ENCODE assay signal across 8 mouse cellular contexts in genomic region chr11:49103047-49103693, GRCm38 (mm10). TPM values are rescaled to one million over a fixed set of nuclear protein-coding genes. Genes with fewer than 3 reads are reported as not detected.
DNase-seq lines count a peak whose midpoint lies in the region; ATAC-seq and TF ChIP-seq lines count a peak whose summit lies in the region.

No protein-coding gene starts in this region.

- no peak overlapping the region for H3K9ac ChIP-seq in embryonic facial prominence, embryonic 11.5 days (replicated peaks; ENCODE audit: low read length)
- no peak overlapping the region for H3K9ac ChIP-seq in midbrain, embryonic 16.5 days (ENCODE audit: low read depth, low read length)

- WGBS in embryonic facial prominence, embryonic 11.5 days = 23% methylated on average over 8 of the region's 8 CpGs
- WGBS in kidney, adult 2 months = 12% methylated on average over 8 of the region's 8 CpGs
- WGBS in limb, embryonic 10.5 days = 18% methylated on average over 8 of the region's 8 CpGs
- 19% methylated on average over 8 of the region's 8 CpGs for WGBS in midbrain, embryonic 16.5 days

- no peak overlapping the region for H3K4me2 ChIP-seq in embryonic facial prominence, embryonic 11.5 days (ENCODE audit: low read depth, low read length)
- no peak overlapping the region for H3K4me2 ChIP-seq in midbrain, embryonic 16.5 days (ENCODE audit: low read length)

- peak; percentile 93 for DNase-seq in 3T3-L1 (ENCODE audit: low read depth, low spot score)
- peak; percentile 91 for DNase-seq in adrenal gland, postnatal 25 days
- DNase-seq in embryonic facial prominence, embryonic 11.5 days (ENCODE audit: low spot score) = peak; percentile 91
- DNase-seq in heart, adult 8-10 months (ENCODE audit: low spot score) = peak; percentile 91
- peak; percentile 91 for DNase-seq in kidney, adult 2 months
- DNase-seq in limb, embryonic 10.5 days (ENCODE audit: low spot score) = peak; percentile 92
- peak; percentile 86 to 96 for DNase-seq in spleen, postnatal 10 days (ENCODE audit: low spot score in 2 of 2)

- no peak overlapping the region for H3K4me3 ChIP-seq in embryonic facial prominence, embryonic 11.5 days (ENCODE audit: low read depth, low read length)
- H3K4me3 ChIP-seq in kidney, adult 2 months (ENCODE audit: insufficient read depth, low read depth, low read length) = no peak overlapping the region
- no peak overlapping the region for H3K4me3 ChIP-seq in limb, embryonic 10.5 days
- no peak overlapping the region for H3K4me3 ChIP-seq in midbrain, embryonic 16.5 days (ENCODE audit: low read depth, low read length)

- ATAC-seq in embryonic facial prominence, embryonic 11.5 days (replicated peaks; ENCODE audit: insufficient number of reproducible peaks, low FRiP score, low TSS enrichment, low read depth) = no peak; the same call in 1 of the 2 replicates
- peak; percentile 83 for ATAC-seq in midbrain, embryonic 16.5 days

- no peak for TF ChIP-seq POLR2A in kidney, adult 2 months (IDR thresholded peaks at IDR 0.05; ENCODE audit: low read depth, low read length)

- H3K27me3 ChIP-seq in embryonic facial prominence, embryonic 11.5 days (ENCODE audit: control insufficient read depth, insufficient read depth, low read length) = no peaks in the 10 kb centered on the region
- H3K27me3 ChIP-seq in kidney, adult 2 months (replicated peaks; ENCODE audit: control insufficient read depth, insufficient read depth, low read length) = no peaks in the 10 kb centered on the region
- no peaks in the 10 kb centered on the region for H3K27me3 ChIP-seq in limb, embryonic 10.5 days (ENCODE audit: low read depth, poor library complexity, severe bottlenecking)
- H3K27me3 ChIP-seq in midbrain, embryonic 16.5 days (ENCODE audit: control insufficient read depth, insufficient read depth, low read depth, low read length) = no peaks in the 10 kb centered on the region

- H3K4me1 ChIP-seq in embryonic facial prominence, embryonic 11.5 days (ENCODE audit: control insufficient read depth, insufficient read depth, low read length) = 0 out of 2 replicates have a peak, but pooled peaks cover 2% of the 10 kb centered on the region
- no peaks in the 10 kb centered on the region for H3K4me1 ChIP-seq in kidney, adult 2 months (ENCODE audit: control insufficient read depth, insufficient read depth, low read length)
- peaks cover 9% of the 10 kb centered on the region; the same call in 1 of the 2 replicates for H3K4me1 ChIP-seq in limb, embryonic 10.5 days
- H3K4me1 ChIP-seq in midbrain, embryonic 16.5 days (ENCODE audit: control insufficient read depth, insufficient read depth, low read length) = no peaks in the 10 kb centered on the region

- peak; percentile 90 for TF ChIP-seq CTCF in kidney, adult 2 months (conservative IDR thresholded peaks at IDR 0.05; ENCODE audit: insufficient read depth, insufficient read length, low read depth, low read length)

- no peaks in the 10 kb centered on the region for H3K36me3 ChIP-seq in embryonic facial prominence, embryonic 11.5 days (replicated peaks; ENCODE audit: control insufficient read depth, insufficient read depth, low read depth, low read length)
- no peaks in the 10 kb centered on the region for H3K36me3 ChIP-seq in kidney, adult 2 months (ENCODE audit: control insufficient read depth, insufficient read depth, low read length)
- no peaks in the 10 kb centered on the region for H3K36me3 ChIP-seq in limb, embryonic 10.5 days
- no peaks in the 10 kb centered on the region for H3K36me3 ChIP-seq in midbrain, embryonic 16.5 days (ENCODE audit: control insufficient read depth, insufficient read depth, low read length)

- H3K9me3 ChIP-seq in embryonic facial prominence, embryonic 11.5 days (replicated peaks; ENCODE audit: control insufficient read depth, low read length) = no peaks in the 10 kb centered on the region
- H3K9me3 ChIP-seq in limb, embryonic 10.5 days (replicated peaks) = no peaks in the 10 kb centered on the region
- no peaks in the 10 kb centered on the region for H3K9me3 ChIP-seq in midbrain, embryonic 16.5 days (replicated peaks; ENCODE audit: control insufficient read depth, low read length, poor library complexity, severe bottlenecking)

- no peak overlapping the region for H3K27ac ChIP-seq in embryonic facial prominence, embryonic 11.5 days (replicated peaks; ENCODE audit: low read depth, low read length)
- no peak overlapping the region for H3K27ac ChIP-seq in kidney, adult 2 months (ENCODE audit: insufficient read depth, low read depth, low read length)
- H3K27ac ChIP-seq in limb, embryonic 10.5 days = no peak overlapping the region
- no peak overlapping the region for H3K27ac ChIP-seq in midbrain, embryonic 16.5 days (ENCODE audit: low read length)

RNA-seq across cellular contexts. Expression of gene Olfr1396, which starts 11.5 kb away (rescaled TPM):
- 0.58 and 0.86 TPM in 2 replicates for total RNA-seq in adrenal gland, postnatal 25 days (2021)
- not detected in 2 replicates for polyA plus RNA-seq in embryonic facial prominence, embryonic 11.5 days (2014; fragmentation: Nextera tagmentation; extraction: Ambion mirVana)
- total RNA-seq in heart, adult 8-10 months (2022) = 1 to 10 TPM in 3 of 4 experiments, under 1 TPM in 1; 0.72 to 1.3 (median 1.1) TPM
- 2.7 and 4.1 TPM in 2 replicates for polyA plus RNA-seq in kidney, adult 2 months (2012; rRNA removed)
- not detected in 2 replicates for polyA plus RNA-seq in limb, embryonic 10.5 days (2016; fragmentation: Nextera tagmentation; extraction: Ambion mirVana)
- not detected in 2 replicates for polyA plus RNA-seq in midbrain, embryonic 16.5 days (2015; fragmentation: Nextera tagmentation; extraction: Ambion mirVana)

RNA-seq across cellular contexts. Expression of gene Ifi47, which starts 26.8 kb away (rescaled TPM):
- total RNA-seq in adrenal gland, postnatal 25 days (2021) = 1.5 and 2.9 TPM in 2 replicates
- 0.56 and 1.2 TPM in 2 replicates for polyA plus RNA-seq in embryonic facial prominence, embryonic 11.5 days (2014; fragmentation: Nextera tagmentation; extraction: Ambion mirVana)
- 1 to 10 TPM; 2.2 to 3.0 (median 2.7) TPM for total RNA-seq in heart, adult 8-10 months (2022)
- polyA plus RNA-seq in kidney, adult 2 months (2012; rRNA removed) = 4.5 and 8.4 TPM in 2 replicates
- polyA plus RNA-seq in limb, embryonic 10.5 days (2016; fragmentation: Nextera tagmentation; extraction: Ambion mirVana) = 0.45 and 0.49 TPM in 2 replicates
- 0.52 and 0.53 TPM in 2 replicates for polyA plus RNA-seq in midbrain, embryonic 16.5 days (2015; fragmentation: Nextera tagmentation; extraction: Ambion mirVana)

RNA-seq across cellular contexts. Expression of gene Olfr1395, which starts 38.9 kb away (rescaled TPM):
- total RNA-seq in adrenal gland, postnatal 25 days (2021) = not detected in 2 replicates
- polyA plus RNA-seq in embryonic facial prominence, embryonic 11.5 days (2014; fragmentation: Nextera tagmentation; extraction: Ambion mirVana) = not detected in 2 replicates
- total RNA-seq in heart, adult 8-10 months (2022) = not detected
- not detected in 2 replicates for polyA plus RNA-seq in kidney, adult 2 months (2012; rRNA removed)
- not detected in 2 replicates for polyA plus RNA-seq in limb, embryonic 10.5 days (2016; fragmentation: Nextera tagmentation; extraction: Ambion mirVana)
- not detected in 2 replicates for polyA plus RNA-seq in midbrain, embryonic 16.5 days (2015; fragmentation: Nextera tagmentation; extraction: Ambion mirVana)

RNA-seq across cellular contexts. Expression of gene Tgtp2, which starts 39.2 kb away (rescaled TPM):
- 1.9 and 2.9 TPM in 2 replicates for total RNA-seq in adrenal gland, postnatal 25 days (2021)
- not detected in 2 replicates for polyA plus RNA-seq in embryonic facial prominence, embryonic 11.5 days (2014; fragmentation: Nextera tagmentation; extraction: Ambion mirVana)
- total RNA-seq in heart, adult 8-10 months (2022) = 1 to 10 TPM; 2.1 to 3.9 (median 3.1) TPM
- polyA plus RNA-seq in kidney, adult 2 months (2012; rRNA removed) = 12.1 and 15.1 TPM in 2 replicates
- polyA plus RNA-seq in limb, embryonic 10.5 days (2016; fragmentation: Nextera tagmentation; extraction: Ambion mirVana) = not detected in 2 replicates
- not detected in 2 replicates for polyA plus RNA-seq in midbrain, embryonic 16.5 days (2015; fragmentation: Nextera tagmentation; extraction: Ambion mirVana)

RNA-seq across cellular contexts. Expression of gene Olfr1394, which starts 51.0 kb away (rescaled TPM):
- not detected in 2 replicates for total RNA-seq in adrenal gland, postnatal 25 days (2021)
- not detected in 2 replicates for polyA plus RNA-seq in embryonic facial prominence, embryonic 11.5 days (2014; fragmentation: Nextera tagmentation; extraction: Ambion mirVana)
- total RNA-seq in heart, adult 8-10 months (2022) = not detected
- 0.02 TPM in 1 of 2 replicates, not detected in the other for polyA plus RNA-seq in kidney, adult 2 months (2012; rRNA removed)
- polyA plus RNA-seq in limb, embryonic 10.5 days (2016; fragmentation: Nextera tagmentation; extraction: Ambion mirVana) = not detected in 2 replicates
- polyA plus RNA-seq in midbrain, embryonic 16.5 days (2015; fragmentation: Nextera tagmentation; extraction: Ambion mirVana) = not detected in 2 replicates
